Mouse (Mus musculus) erythroblast, embryonic 14.5 days (primary cell): ENCODE data around the gene Vamp9.

Experiments used
- GATA1 ChIP-seq: IDR thresholded peaks from 2 replicates; pipeline ENCODE4 v1.6.1; 2012; ENCODE audit warnings: low read length, inconsistent platforms, mixed read lengths
- TAL1 ChIP-seq: IDR thresholded peaks from 3 replicates; pipeline ENCODE4 v1.6.1; 2012; ENCODE audit warnings: low read length, inconsistent platforms, mixed read lengths

DNA sequence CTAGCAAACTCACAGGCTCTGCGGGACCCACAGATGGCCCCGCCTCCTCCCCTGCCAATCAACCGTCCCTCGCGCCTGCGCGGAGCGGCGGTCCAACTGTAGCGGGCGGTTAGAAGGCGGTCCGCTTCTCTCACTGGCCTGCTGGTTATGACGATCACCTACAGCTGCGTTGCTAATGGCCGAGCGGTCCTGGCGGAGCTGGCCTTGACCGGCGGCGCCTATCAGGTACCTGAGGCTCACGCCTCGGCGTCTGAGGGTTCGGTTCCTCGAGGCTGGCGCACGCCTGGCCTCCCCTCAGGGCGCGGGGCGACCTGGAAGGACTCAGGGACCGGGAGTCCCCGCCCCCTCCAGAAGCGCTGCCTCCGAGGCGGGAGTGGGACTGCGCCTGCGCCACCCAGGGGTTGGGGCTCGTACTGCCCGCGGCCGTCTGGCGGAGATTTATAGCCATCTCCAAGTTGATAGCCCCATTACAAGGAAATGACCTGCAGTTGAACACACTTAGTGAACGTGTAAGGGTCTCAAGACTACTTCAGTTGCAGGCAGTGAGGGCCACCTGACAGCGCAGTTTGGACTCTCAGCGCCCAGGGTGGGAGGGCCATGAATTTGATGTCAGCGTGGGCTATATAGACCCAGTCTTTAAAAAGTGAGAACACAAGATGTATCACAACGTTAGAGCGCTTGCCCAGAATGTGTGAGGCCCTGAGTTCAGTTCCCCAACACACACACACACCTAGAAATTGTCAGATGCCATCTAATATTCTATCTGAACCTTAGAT is at the start of gene Vamp9:
- TF ChIP-seq TAL1 (no peak), GATA1 (no peak)
